Mouse (Mus musculus) heart, embryonic 15.5 days (tissue): ENCODE measurements around the gene Sox5. TPM values are rescaled to one million over a fixed set of nuclear protein-coding genes. Genes with fewer than 3 reads are reported as not detected.

Source experiments
- ATAC-seq: fragments of 200-750 bp; cut with Nextera tagmentation; replicated peaks from 2 replicates; pipeline ENCODE4 v1.8.0; 2017; ENCODE audit warnings: low read depth, moderate TSS enrichment; ENCODE audit not compliant: insufficient number of reproducible peaks, insufficient read depth, low FRiP score
- H3K27ac ChIP-seq: fragments of 300-500 bp; sonication (generic); 2 replicates; pipeline ENCODE4 v1.5.1; 2015; ENCODE audit warnings: mild to moderate bottlenecking, inconsistent platforms
- H3K27me3 ChIP-seq: fragments of 300-500 bp; sonication (generic); 2 replicates; pipeline ENCODE4 v1.6.1; 2015; ENCODE audit warnings: inconsistent platforms
- H3K36me3 ChIP-seq: fragments of 300-500 bp; sonication (generic); 2 replicates; pipeline ENCODE4 v1.6.1; 2015; ENCODE audit warnings: mild to moderate bottlenecking, inconsistent platforms
- H3K4me1 ChIP-seq: fragments of 300-500 bp; sonication (generic); replicated peaks from 2 replicates; pipeline ENCODE4 v1.6.1; 2015; ENCODE audit warnings: inconsistent platforms
- H3K4me2 ChIP-seq: fragments of 300-500 bp; sonication (generic); 2 replicates; pipeline ENCODE4 v1.6.1; 2015; ENCODE audit warnings: inconsistent platforms, mild to moderate bottlenecking, moderate library complexity
- H3K4me3 ChIP-seq: fragments of 300-500 bp; sonication (generic); 2 replicates; pipeline ENCODE4 v1.5.1; 2015; ENCODE audit warnings: mild to moderate bottlenecking, inconsistent platforms
- H3K9ac ChIP-seq: fragments of 300-500 bp; sonication (generic); 2 replicates; pipeline ENCODE4 v1.6.1; 2015; ENCODE audit warnings: mild to moderate bottlenecking, inconsistent platforms
- H3K9me3 ChIP-seq: fragments of 300-500 bp; sonication (generic); replicated peaks from 2 replicates; pipeline ENCODE4 v1.6.1; 2016; ENCODE audit warnings: inconsistent platforms
- WGBS: fragments of 180-500 bp; shearing (Covaris S2); methylation state at CpG from one replicate; pipeline ENCODE4 v1.1.7; 2015; ENCODE audit warnings: mixed read lengths; 5-methylcytosine and 5-hydroxymethylcytosine counted together
- polyA plus RNA-seq: library from polyadenylated mRNA; unstranded; fragments of >200 nt; fragmentation: Nextera tagmentation; extraction: Ambion mirVana; gene quantifications from 2 replicates; pipeline ENCODE4 v1.2.1, GENCODE M21; 2015

Sox5 gene
- polyA plus RNA-seq, 1 experiment from 2014 or later = 8.9 TPM

DNA sequence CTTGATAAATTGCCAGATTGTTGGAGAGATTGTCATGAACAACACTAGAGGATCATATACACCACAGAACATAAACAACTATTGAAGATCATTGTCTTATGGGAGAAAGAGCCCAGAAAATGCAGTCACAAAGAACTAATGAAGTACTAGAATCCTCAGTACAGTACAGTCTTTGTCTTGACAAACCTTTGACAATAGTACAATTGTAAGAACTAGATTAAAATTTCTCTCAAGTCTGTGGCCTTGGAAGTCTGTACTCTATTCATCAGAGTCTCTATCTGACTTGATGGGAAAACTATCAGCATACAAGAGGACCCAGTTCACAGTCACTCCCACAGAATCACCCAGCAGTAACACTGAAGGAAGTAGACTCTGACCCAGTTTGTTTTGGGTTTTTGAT is 936.0 kb downstream of the Sox5 start:
- no peak overlapping the region for H3K4me2 ChIP-seq
- H3K9ac ChIP-seq = no peak overlapping the region
- no peaks in the 10 kb centered on the region for H3K27me3 ChIP-seq
- no peak overlapping the region for H3K27ac ChIP-seq
- H3K36me3 ChIP-seq = no peaks in the 10 kb centered on the region
- H3K9me3 ChIP-seq = no peaks in the 10 kb centered on the region
- H3K4me3 ChIP-seq = no peak overlapping the region
- H3K4me1 ChIP-seq = no peaks in the 10 kb centered on the region
- no peak for ATAC-seq

- no peaks in the 10 kb centered on the region for H3K36me3 ChIP-seq
- 82% methylated on average over 3 of the region's 3 CpGs for WGBS
- H3K9ac ChIP-seq = no peak overlapping the region
- no peak for ATAC-seq
- H3K4me1 ChIP-seq = no peaks in the 10 kb centered on the region
- no peak overlapping the region for H3K27ac ChIP-seq
- no peaks in the 10 kb centered on the region for H3K27me3 ChIP-seq
- no peak overlapping the region for H3K4me2 ChIP-seq
- no peaks in the 10 kb centered on the region for H3K9me3 ChIP-seq
- no peak overlapping the region for H3K4me3 ChIP-seq
Observed at GRCm38 (mm10) chr6:143844701-143844970, 937.1 kb downstream of the Sox5 start.

DNA sequence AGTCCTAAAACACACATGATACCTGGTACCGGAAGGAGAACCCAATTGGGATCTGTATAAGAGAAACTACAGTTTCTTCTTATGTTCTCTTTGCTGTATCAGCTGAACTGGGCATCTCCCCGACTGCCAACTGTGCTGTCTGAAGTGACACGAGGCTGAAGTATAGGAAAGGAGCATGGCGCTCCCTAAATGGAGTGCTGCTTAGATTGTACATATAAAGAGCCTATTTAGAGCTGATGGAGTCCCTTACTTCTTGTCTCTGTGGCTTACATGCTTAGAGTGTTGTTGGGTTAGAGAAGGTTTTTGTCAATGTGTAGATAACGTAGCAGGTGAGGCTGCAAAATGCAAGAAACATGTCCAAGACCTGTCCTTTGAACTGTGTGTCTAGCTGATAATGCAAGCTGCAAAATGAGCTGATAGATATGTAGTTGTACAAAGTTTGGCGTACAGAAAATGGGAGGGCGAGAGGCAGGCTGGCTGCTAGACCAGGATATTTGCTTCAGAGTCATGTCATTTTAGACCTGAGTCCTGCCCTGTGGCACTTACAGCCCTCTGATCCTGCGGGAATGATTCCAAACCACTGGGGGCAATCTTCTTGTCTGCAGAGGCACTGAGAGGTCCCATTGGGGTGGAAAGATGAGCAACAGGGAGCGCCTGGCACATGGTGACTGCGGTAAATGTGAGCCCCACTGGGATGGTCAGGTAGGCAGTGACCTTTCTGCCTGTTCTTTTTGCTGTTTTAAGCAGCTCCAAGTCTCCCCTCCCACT is 937.7 kb downstream of the Sox5 start:
- H3K4me1 ChIP-seq = no peaks in the 10 kb centered on the region
- WGBS = 80% methylated on average over 10 of the region's 10 CpGs
- no peak overlapping the region for H3K4me2 ChIP-seq
- no peaks in the 10 kb centered on the region for H3K36me3 ChIP-seq
- no peak overlapping the region for H3K27ac ChIP-seq
- H3K9me3 ChIP-seq = no peaks in the 10 kb centered on the region
- no peak overlapping the region for H3K4me3 ChIP-seq
- ATAC-seq = no peak
- no peak overlapping the region for H3K9ac ChIP-seq
- no peaks in the 10 kb centered on the region for H3K27me3 ChIP-seq

GRCm38 (mm10) chr6:143841954-143842353 is 939.8 kb downstream of the Sox5 start:
- Histone ChIP-seq H3K9ac (no peak overlapping the region), H3K4me1 (no peaks in the 10 kb centered on the region), H3K4me3 (no peak overlapping the region), H3K36me3 (no peaks in the 10 kb centered on the region), H3K9me3 (no peaks in the 10 kb centered on the region), H3K27ac (no peak overlapping the region), H3K4me2 (no peak overlapping the region), H3K27me3 (no peaks in the 10 kb centered on the region)
- WGBS = 76% methylated on average over 7 of the region's 7 CpGs
- no peak for ATAC-seq

- no peak for ATAC-seq
- H3K27ac ChIP-seq = no peak overlapping the region
- no peaks in the 10 kb centered on the region for H3K36me3 ChIP-seq
- WGBS = 71% methylated on average over 15 of the region's 15 CpGs
- no peaks in the 10 kb centered on the region for H3K27me3 ChIP-seq
- H3K4me1 ChIP-seq = no peaks in the 10 kb centered on the region
- no peaks in the 10 kb centered on the region for H3K9me3 ChIP-seq
- no peak overlapping the region for H3K9ac ChIP-seq
- H3K4me2 ChIP-seq = no peak overlapping the region
- H3K4me3 ChIP-seq = no peak overlapping the region
Observed at GRCm38 (mm10) chr6:143841109-143841638, 940.6 kb downstream of the Sox5 start.

GRCm38 (mm10) chr6:143838384-143839076 is 943.2 kb downstream of the Sox5 start:
- Histone ChIP-seq H3K4me2 (no peak overlapping the region), H3K4me3 (no peak overlapping the region), H3K9ac (no peak overlapping the region), H3K27ac (no peak overlapping the region), H3K27me3 (no peaks in the 10 kb centered on the region), H3K4me1 (no peaks in the 10 kb centered on the region), H3K36me3 (no peaks in the 10 kb centered on the region), H3K9me3 (no peaks in the 10 kb centered on the region)
- no peak for ATAC-seq
- 66% methylated on average over 9 of the region's 9 CpGs for WGBS

DNA sequence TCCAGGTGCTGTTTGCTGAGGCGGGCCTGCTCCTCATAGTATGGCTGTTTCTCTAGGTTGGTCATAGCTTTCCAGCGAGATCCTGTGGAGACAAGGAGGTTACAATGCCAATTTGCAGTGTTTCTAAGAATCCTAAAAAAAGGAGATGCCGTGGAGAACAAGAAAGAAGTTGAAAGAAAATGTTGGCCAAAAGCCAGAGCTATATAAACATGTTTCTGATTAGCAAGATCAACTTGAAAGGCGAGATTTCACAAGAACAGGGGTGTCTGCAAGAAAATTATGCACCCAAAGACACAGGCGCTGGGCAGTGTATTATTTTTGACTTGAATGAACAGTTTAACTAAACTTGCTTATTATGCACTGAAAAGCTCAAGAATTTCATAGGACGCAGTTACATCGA is 946.4 kb downstream of the Sox5 start:
- Histone ChIP-seq H3K4me3 (no peak overlapping the region), H3K4me2 (no peak overlapping the region), H3K27ac (no peak overlapping the region), H3K4me1 (no peaks in the 10 kb centered on the region), H3K9ac (no peak overlapping the region), H3K27me3 (no peaks in the 10 kb centered on the region), H3K9me3 (no peaks in the 10 kb centered on the region), H3K36me3 (no peaks in the 10 kb centered on the region)
- ATAC-seq = no peak
- WGBS = 77% methylated on average over 7 of the region's 7 CpGs

DNA sequence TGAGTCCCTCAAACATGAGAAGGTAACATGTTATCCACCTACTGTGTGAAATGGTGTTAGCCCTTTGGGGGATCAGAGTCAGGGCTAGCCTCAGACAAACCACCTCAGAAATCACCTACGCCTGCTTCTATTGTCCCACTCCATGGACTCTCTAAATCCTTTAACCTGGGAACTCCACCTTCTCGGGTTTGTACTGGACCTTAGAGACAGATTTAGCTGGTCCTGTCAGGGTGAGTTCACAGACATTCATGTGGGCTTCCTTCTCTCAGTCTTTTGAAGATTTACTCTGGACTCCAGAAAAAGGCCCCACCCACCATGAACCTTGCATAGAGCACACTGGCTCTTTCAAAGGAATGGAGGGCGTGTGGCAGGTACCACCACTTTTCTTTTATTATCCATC is 947.8 kb downstream of the Sox5 start:
- H3K36me3 ChIP-seq = no peaks in the 10 kb centered on the region
- no peaks in the 10 kb centered on the region for H3K27me3 ChIP-seq
- no peak overlapping the region for H3K4me3 ChIP-seq
- no peaks in the 10 kb centered on the region for H3K4me1 ChIP-seq
- no peak overlapping the region for H3K27ac ChIP-seq
- 89% methylated on average over 3 of the region's 3 CpGs for WGBS
- H3K4me2 ChIP-seq = no peak overlapping the region
- H3K9ac ChIP-seq = no peak overlapping the region
- no peak for ATAC-seq
- H3K9me3 ChIP-seq = no peaks in the 10 kb centered on the region

DNA sequence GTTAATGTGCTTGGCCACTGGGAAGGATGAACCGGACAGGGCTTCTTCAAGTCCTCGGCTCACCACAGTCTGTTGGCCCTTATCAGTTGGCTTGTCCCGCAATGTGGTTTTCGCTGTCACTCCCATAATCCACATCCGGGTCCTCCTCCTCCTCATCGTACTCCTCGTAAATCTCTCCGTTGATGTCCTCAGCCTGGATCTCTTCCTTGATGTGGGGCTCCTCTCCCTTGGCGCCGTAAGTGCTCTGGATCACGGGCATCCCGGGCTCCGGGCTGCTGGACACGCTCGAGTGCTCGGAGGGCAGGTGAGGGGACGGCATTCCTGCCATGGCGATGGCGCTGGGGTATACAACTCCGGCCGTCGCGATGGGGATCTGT is 948.6 kb downstream of the Sox5 start:
- Histone ChIP-seq H3K27ac (no peak overlapping the region), H3K9ac (no peak overlapping the region), H3K9me3 (no peaks in the 10 kb centered on the region), H3K36me3 (no peaks in the 10 kb centered on the region), H3K27me3 (no peaks in the 10 kb centered on the region), H3K4me3 (no peak overlapping the region), H3K4me1 (no peaks in the 10 kb centered on the region), H3K4me2 (no peak overlapping the region)
- no peak for ATAC-seq
- 85% methylated on average over 23 of the region's 23 CpGs for WGBS

DNA sequence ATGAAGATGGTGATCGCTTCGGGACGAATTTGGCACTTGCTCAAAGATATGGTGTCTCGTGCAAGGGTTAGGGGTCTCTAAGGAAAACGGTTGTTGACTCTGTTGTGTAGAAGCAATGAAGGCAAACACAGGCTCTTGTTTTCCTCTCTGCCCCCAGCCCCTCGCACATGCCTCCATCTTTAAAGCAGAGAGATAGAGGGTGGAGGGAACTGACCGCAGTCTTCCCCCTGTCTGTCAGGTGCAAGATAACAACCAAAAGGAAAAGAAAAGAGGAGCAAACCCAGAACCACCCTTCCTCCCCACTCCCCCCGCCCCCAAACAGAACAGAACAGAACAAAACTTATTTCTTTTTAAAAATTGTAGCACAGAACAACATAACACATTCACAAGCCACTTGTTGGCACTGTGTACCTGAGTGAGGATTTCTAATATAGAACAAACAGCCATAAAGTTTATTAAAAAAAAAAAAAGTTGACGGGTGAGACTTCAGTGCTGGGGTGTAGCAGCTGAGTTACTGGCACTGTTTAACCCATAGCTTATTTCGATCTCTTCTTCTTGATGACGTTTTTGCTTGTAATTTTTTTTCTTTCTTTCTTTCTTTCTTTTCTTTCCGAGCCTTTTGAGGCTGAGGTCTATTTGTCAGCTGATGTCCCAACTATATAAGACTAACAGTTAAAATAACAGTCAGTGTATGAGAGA is 949.1 kb downstream of the Sox5 start:
- Histone ChIP-seq H3K4me2 (no peak overlapping the region), H3K9me3 (no peaks in the 10 kb centered on the region), H3K36me3 (no peaks in the 10 kb centered on the region), H3K27me3 (no peaks in the 10 kb centered on the region), H3K27ac (no peak overlapping the region), H3K4me1 (no peaks in the 10 kb centered on the region), H3K4me3 (no peak overlapping the region), H3K9ac (no peak overlapping the region)
- 84% methylated on average over 12 of the region's 12 CpGs for WGBS
- no peak for ATAC-seq

DNA sequence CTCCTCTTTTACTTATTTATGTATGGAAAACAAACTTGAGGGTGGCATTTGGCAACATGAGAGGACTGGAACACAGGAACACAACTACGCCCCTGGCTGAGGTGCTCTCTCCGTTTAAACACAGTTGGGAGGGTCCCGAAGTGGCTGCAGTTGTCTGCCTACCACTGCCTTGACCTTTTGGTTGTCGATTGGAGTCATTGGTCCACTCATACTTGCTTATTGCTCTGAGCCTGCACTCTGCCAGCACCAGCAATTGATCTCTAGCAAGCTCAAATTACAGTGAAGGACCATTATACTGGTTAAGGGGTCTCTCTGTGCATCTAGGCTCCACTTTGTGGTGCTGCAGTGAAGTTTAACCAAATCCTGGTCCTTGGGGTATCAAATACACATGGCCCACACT is 950.5 kb downstream of the Sox5 start:
- Histone ChIP-seq H3K27me3 (no peaks in the 10 kb centered on the region), H3K4me1 (no peaks in the 10 kb centered on the region), H3K9ac (no peak overlapping the region), H3K27ac (no peak overlapping the region), H3K4me2 (no peak overlapping the region), H3K4me3 (no peak overlapping the region), H3K36me3 (no peaks in the 10 kb centered on the region), H3K9me3 (no peaks in the 10 kb centered on the region)
- no peak for ATAC-seq
- 67% methylated on average over 4 of the region's 4 CpGs for WGBS
